Mouse (Mus musculus): Measurements from ENCODE around the gene Cacna1d. TPM values are rescaled to one million over a fixed set of nuclear protein-coding genes. Genes with fewer than 3 reads are reported as not detected.

Cacna1d gene
- polyA plus RNA-seq, 1 experiment from 2014 or later, result 0.89 TPM

DNA sequence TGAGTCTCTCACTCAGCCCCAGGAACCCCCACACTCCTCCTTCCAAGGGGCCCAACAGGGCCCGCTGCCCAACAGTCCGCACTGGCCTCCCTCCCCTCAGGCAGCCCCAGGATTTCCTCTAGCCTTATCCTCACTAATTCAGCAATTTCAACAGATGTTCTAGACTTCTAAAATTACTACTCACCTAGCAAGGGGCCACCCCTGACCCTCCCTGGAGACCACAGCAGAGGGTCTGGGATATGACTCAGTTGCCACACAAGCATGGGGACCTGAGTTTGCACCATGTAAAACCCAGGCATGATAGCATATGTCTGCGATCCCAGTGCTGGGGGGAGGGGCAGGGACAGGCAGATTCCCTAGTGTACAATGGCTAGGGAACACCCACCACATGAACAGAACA lies 151.1 kb downstream of the Cacna1d start:
- no peak for ATAC-seq (ENCODE audit: low FRiP score)

DNA sequence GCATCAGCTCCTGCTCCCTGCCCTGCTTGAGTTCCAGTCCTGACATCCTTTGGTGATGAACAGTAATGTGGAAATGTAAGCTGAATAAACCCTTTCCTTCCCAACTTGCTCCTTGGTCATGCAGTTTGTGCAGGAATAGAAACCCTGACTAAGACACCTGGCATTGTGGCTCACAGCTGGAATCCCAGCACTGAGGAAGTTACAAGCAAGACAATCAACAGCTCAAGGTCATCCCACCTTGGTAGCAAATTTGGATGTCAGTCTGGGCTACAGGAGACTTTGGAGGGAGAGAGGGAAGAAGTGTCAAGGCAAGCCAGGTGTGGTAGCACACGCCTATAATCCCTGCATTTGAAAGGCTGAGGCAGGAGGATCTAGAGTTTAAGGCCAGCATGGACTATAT lies 159.4 kb downstream of the Cacna1d start:
- Histone ChIP-seq H3K4me1 (ENCODE audit: control insufficient read depth, insufficient read depth, low read length) (no peaks in the 10 kb centered on the region), H3K4me3 (ENCODE audit: low read depth, low read length) (no peak overlapping the region), H3K27ac (ENCODE audit: low read depth, low read length) (no peak overlapping the region), H3K9me3 (ENCODE audit: control insufficient read depth, low read length) (no peaks in the 10 kb centered on the region), H3K36me3 (ENCODE audit: control insufficient read depth, insufficient read depth, low read length) (no peaks in the 10 kb centered on the region), H3K27me3 (ENCODE audit: control insufficient read depth, insufficient read depth, low read length) (no peaks in the 10 kb centered on the region), H3K4me2 (no peak overlapping the region), H3K9ac (ENCODE audit: low read length) (no peak overlapping the region)
- no peak for DNase-seq (ENCODE audit: low spot score, missing footprints)
- ATAC-seq (ENCODE audit: low FRiP score), result no peak
- WGBS, result 77% methylated on average over 1 of the region's 1 CpGs

More for the DNA sequence above, 151.1 kb downstream of the Cacna1d start:
- H3K9ac ChIP-seq (ENCODE audit: low read length), result no peak overlapping the region
- no peaks in the 10 kb centered on the region; the same call in 1 of the 2 replicates for H3K27me3 ChIP-seq (ENCODE audit: control insufficient read depth, insufficient read depth, low read length)
- WGBS, result 73% methylated on average over 3 of the region's 3 CpGs
- H3K4me2 ChIP-seq, result no peak overlapping the region
- H3K4me1 ChIP-seq (ENCODE audit: control insufficient read depth, insufficient read depth, low read length), result no peaks in the 10 kb centered on the region
- no peak overlapping the region for H3K27ac ChIP-seq (ENCODE audit: low read depth, low read length)
- DNase-seq (ENCODE audit: low spot score, missing footprints), result no peak
- no peaks in the 10 kb centered on the region for H3K9me3 ChIP-seq (ENCODE audit: control insufficient read depth, low read length)
- H3K4me3 ChIP-seq (ENCODE audit: low read depth, low read length), result no peak overlapping the region
- H3K36me3 ChIP-seq (ENCODE audit: control insufficient read depth, insufficient read depth, low read length), result no peaks in the 10 kb centered on the region

DNA sequence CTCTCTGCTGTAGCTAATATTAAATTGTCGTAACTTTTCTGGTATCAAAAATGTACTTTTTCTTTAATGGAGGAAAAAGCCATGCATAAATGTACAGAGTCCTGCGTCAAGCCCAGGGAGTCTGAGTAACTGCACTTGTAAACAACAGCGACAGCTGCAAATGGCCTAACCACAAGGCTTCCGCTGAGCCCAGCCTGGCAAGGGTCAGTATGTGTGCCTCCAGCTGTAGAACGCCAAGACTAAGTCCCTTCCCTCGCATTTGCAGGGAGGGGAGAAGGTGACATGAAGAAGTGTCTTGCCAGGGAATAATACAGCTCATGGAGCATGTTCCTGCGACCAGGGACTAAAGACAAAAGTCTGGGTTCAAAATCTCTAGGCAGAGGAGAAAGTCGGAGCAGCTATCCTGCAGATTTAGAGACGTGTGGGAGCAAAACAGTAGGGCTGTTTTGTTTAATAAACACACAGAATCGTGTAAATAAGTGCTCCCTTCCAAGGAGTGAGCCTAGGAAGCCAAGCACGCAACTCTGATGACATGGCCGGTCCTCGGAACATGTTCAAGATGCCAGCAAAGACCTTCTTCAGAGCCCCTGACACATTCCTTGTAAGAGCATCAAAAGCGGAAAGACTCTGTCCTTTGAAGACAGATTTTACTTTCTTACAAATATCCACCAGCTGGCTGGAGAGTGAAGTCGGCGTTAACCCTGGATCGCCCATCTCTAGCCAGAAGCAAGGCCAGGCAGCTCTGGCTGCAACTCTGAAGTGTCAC lies 160.7 kb downstream of the Cacna1d start:
- Histone ChIP-seq H3K36me3 (ENCODE audit: control insufficient read depth, insufficient read depth, low read length) (no peaks in the 10 kb centered on the region), H3K9ac (ENCODE audit: low read length) (no peak overlapping the region), H3K4me2 (no peak overlapping the region), H3K9me3 (ENCODE audit: control insufficient read depth, low read length) (no peaks in the 10 kb centered on the region), H3K27ac (ENCODE audit: low read depth, low read length) (no peak overlapping the region), H3K27me3 (ENCODE audit: control insufficient read depth, insufficient read depth, low read length) (no peaks in the 10 kb centered on the region), H3K4me1 (ENCODE audit: control insufficient read depth, insufficient read depth, low read length) (no peaks in the 10 kb centered on the region), H3K4me3 (ENCODE audit: low read depth, low read length) (no peak overlapping the region)
- WGBS, result 84% methylated on average over 17 of the region's 17 CpGs
- ATAC-seq (ENCODE audit: low FRiP score), result no peak
- DNase-seq (ENCODE audit: low spot score, missing footprints), result no peak

DNA sequence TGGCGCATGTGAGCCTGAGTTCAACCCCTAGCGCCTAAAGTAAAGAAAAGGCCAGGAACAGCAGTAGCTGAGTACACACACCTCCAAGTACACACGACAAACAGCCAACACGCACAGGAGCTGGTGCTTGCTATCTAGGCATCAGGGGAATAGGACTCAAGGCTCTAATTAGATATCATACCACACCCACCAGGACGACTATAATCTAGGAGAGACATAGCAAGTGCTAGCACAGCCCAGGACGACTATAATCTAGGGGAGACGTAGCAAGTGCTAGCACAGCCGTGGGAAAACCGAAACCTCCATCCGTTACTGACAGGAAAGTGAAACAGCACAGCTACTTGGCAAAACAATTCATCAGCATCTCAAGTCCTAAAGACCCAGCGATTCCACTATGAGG lies 162.1 kb downstream of the Cacna1d start:
- Histone ChIP-seq H3K4me2 (no peak overlapping the region), H3K27me3 (ENCODE audit: control insufficient read depth, insufficient read depth, low read length) (no peaks in the 10 kb centered on the region), H3K4me3 (ENCODE audit: low read depth, low read length) (no peak overlapping the region), H3K27ac (ENCODE audit: low read depth, low read length) (no peak overlapping the region), H3K9ac (ENCODE audit: low read length) (no peak overlapping the region), H3K36me3 (ENCODE audit: control insufficient read depth, insufficient read depth, low read length) (no peaks in the 10 kb centered on the region), H3K4me1 (ENCODE audit: control insufficient read depth, insufficient read depth, low read length) (no peaks in the 10 kb centered on the region), H3K9me3 (ENCODE audit: control insufficient read depth, low read length) (no peaks in the 10 kb centered on the region)
- 85% methylated on average over 11 of the region's 11 CpGs for WGBS
- ATAC-seq (ENCODE audit: low FRiP score) (no peak), DNase-seq (ENCODE audit: low spot score, missing footprints) (no peak)

DNA sequence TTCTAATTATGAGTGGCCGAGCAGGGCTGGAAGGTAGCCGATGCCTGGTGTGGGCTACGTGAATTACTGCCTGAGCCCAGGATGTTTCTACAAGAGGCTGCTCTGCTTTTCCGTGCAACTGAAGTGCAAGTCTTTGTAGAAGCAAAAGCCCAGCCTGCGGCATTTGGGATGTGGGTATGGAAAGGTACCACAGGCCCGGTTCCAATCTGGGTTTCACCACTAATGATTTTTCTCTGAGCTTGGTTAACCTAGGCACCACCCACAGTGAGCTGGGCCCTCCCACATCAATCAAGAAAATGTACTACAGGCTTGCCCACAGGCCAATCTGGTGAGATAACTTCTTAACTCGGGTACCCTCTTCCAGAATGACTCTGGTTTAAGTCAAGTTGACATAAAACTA lies 163.8 kb downstream of the Cacna1d start:
- no peak overlapping the region for H3K9ac ChIP-seq (ENCODE audit: low read length)
- no peak overlapping the region for H3K4me2 ChIP-seq
- H3K9me3 ChIP-seq (ENCODE audit: control insufficient read depth, low read length), result no peaks in the 10 kb centered on the region
- no peak for DNase-seq (ENCODE audit: low spot score, missing footprints)
- no peak overlapping the region for H3K27ac ChIP-seq (ENCODE audit: low read depth, low read length)
- H3K36me3 ChIP-seq (ENCODE audit: control insufficient read depth, insufficient read depth, low read length), result no peaks in the 10 kb centered on the region
- no peak for ATAC-seq (ENCODE audit: low FRiP score)
- WGBS, result 58% methylated on average over 7 of the region's 7 CpGs
- H3K4me3 ChIP-seq (ENCODE audit: low read depth, low read length), result no peak overlapping the region
- H3K4me1 ChIP-seq (ENCODE audit: control insufficient read depth, insufficient read depth, low read length), result no peaks in the 10 kb centered on the region
- no peaks in the 10 kb centered on the region for H3K27me3 ChIP-seq (ENCODE audit: control insufficient read depth, insufficient read depth, low read length)

DNA sequence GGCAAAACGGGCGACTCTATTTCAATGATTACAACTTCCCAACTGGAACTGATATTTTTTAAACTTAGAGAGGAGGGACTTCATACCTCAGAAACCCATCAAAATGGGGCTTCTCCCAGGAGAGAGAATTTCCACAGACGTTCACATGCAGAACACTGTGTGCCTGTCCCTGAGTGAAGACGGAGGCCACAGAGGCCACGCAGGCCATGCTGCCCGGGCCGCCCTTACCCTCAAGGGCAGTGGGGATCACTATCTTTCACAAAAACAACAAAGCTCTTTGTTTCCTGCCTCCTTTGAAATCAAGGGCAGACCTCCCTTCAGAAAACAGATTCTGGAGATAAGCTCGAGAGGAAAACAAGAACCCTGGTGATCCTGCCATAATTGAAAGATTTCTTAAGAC lies 164.2 kb downstream of the Cacna1d start:
- Histone ChIP-seq H3K4me2 (no peak overlapping the region), H3K9me3 (ENCODE audit: control insufficient read depth, low read length) (no peaks in the 10 kb centered on the region), H3K36me3 (ENCODE audit: control insufficient read depth, insufficient read depth, low read length) (no peaks in the 10 kb centered on the region), H3K4me1 (ENCODE audit: control insufficient read depth, insufficient read depth, low read length) (no peaks in the 10 kb centered on the region), H3K4me3 (ENCODE audit: low read depth, low read length) (no peak overlapping the region), H3K9ac (ENCODE audit: low read length) (no peak overlapping the region), H3K27me3 (ENCODE audit: control insufficient read depth, insufficient read depth, low read length) (no peaks in the 10 kb centered on the region), H3K27ac (ENCODE audit: low read depth, low read length) (no peak overlapping the region)
- ATAC-seq (ENCODE audit: low FRiP score) (no peak), DNase-seq (ENCODE audit: low spot score, missing footprints) (no peak)
- 47% methylated on average over 8 of the region's 8 CpGs for WGBS

DNA sequence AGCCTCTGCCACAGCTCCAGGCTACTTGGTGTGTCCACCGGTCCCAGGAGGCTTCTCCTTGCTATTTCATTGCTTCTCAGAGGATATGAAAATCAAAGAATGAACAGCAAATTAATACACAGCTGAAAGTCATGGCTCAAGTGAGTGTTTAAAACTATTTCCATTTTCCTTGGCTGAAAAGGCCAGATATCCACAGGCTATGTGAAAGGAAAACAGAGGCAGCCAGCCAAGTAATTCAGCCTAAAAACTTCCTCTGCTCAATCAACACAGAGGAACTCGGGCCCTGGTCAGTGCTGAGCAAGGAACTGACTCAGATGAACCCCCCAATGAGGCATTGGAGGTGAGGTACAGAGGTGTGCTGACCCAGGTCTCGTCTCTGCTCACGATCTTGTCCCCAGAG lies 165.0 kb downstream of the Cacna1d start:
- H3K36me3 ChIP-seq (ENCODE audit: control insufficient read depth, insufficient read depth, low read length), result no peaks in the 10 kb centered on the region
- no peak overlapping the region for H3K9ac ChIP-seq (ENCODE audit: low read length)
- no peaks in the 10 kb centered on the region for H3K9me3 ChIP-seq (ENCODE audit: control insufficient read depth, low read length)
- DNase-seq (ENCODE audit: low spot score, missing footprints), result no peak
- H3K27me3 ChIP-seq (ENCODE audit: control insufficient read depth, insufficient read depth, low read length), result no peaks in the 10 kb centered on the region
- no peak for ATAC-seq (ENCODE audit: low FRiP score)
- no peaks in the 10 kb centered on the region for H3K4me1 ChIP-seq (ENCODE audit: control insufficient read depth, insufficient read depth, low read length)
- H3K4me2 ChIP-seq, result no peak overlapping the region
- no peak overlapping the region for H3K4me3 ChIP-seq (ENCODE audit: low read depth, low read length)
- WGBS, result 82% methylated on average over 4 of the region's 4 CpGs
- H3K27ac ChIP-seq (ENCODE audit: low read depth, low read length), result no peak overlapping the region

DNA sequence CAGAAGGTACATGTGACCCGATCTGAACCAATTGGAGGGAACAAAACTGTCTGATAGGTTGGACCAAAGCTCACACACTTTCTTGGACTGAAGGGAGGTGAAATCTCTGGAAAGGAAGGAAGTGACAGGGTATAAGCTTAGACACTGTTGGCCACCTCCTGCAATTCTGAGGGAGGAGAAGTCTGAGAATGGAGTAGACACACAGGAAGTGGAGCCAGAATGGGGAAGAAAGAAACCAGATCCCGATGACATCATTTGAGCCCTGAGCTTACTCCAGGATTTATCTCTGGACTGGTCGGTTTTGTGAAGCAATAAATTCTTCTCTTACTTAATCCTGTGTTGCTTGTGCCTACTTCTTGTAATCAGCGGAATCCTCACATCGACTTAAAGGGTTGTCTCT lies 166.3 kb downstream of the Cacna1d start:
- ATAC-seq (ENCODE audit: low FRiP score), result no peak
- no peak overlapping the region for H3K4me2 ChIP-seq
- WGBS, result 85% methylated on average over 5 of the region's 5 CpGs
- H3K4me1 ChIP-seq (ENCODE audit: control insufficient read depth, insufficient read depth, low read length), result no peaks in the 10 kb centered on the region
- H3K9ac ChIP-seq (ENCODE audit: low read length), result no peak overlapping the region
- no peak overlapping the region for H3K27ac ChIP-seq (ENCODE audit: low read depth, low read length)
- H3K36me3 ChIP-seq (ENCODE audit: control insufficient read depth, insufficient read depth, low read length), result no peaks in the 10 kb centered on the region
- no peak overlapping the region for H3K4me3 ChIP-seq (ENCODE audit: low read depth, low read length)
- H3K9me3 ChIP-seq (ENCODE audit: control insufficient read depth, low read length), result no peaks in the 10 kb centered on the region
- no peak for DNase-seq (ENCODE audit: low spot score, missing footprints)
- no peaks in the 10 kb centered on the region for H3K27me3 ChIP-seq (ENCODE audit: control insufficient read depth, insufficient read depth, low read length)

DNA sequence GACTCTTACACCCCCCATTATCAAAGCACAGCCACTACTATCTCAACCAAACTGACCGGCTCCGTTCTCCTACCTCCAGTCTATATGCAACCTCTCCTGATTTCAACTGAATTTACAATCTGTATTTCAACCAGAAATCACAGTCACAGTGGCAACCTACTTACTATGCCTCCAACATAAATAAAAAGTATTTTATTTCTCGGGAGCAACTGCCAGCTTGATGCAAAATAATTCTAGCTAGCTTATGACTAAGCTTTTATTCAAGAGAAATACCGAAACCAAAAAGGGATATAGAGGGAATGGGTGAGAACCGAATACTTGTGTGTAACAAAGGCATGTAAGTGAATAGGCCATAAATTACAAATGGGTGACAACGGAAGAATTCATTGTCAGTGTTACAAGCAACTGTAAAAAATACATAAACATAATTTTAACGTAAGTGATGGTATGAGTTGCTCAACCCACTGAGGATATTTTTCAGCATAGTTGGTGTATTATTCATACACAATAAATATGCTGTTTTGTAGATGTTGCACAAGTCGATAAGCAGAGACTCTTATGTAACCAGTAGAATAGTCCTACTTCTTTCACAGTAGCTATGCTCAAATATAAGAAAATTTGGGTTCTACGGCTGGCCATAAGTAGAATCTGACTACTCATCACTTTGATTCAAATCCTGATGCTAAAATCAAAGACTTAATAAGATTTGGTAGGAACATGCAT lies 172.4 kb downstream of the Cacna1d start:
- Histone ChIP-seq H3K9me3 (ENCODE audit: control insufficient read depth, low read length) (no peaks in the 10 kb centered on the region), H3K4me3 (ENCODE audit: low read depth, low read length) (no peak overlapping the region), H3K9ac (ENCODE audit: low read length) (no peak overlapping the region), H3K27ac (ENCODE audit: low read depth, low read length) (no peak overlapping the region), H3K4me1 (ENCODE audit: control insufficient read depth, insufficient read depth, low read length) (no peaks in the 10 kb centered on the region), H3K36me3 (ENCODE audit: control insufficient read depth, insufficient read depth, low read length) (no peaks in the 10 kb centered on the region), H3K4me2 (no peak overlapping the region), H3K27me3 (ENCODE audit: control insufficient read depth, insufficient read depth, low read length) (no peaks in the 10 kb centered on the region)
- WGBS, result 91% methylated on average over 9 of the region's 9 CpGs
- no peak for ATAC-seq (ENCODE audit: low FRiP score)
- no peak for DNase-seq (ENCODE audit: low spot score, missing footprints)

Measured in midbrain, embryonic 11.5 days (tissue).